Mouse (Mus musculus) gastrocnemius, postnatal 25 days (tissue): ENCODE results near the gene Rab26. TPM values are rescaled to one million over a fixed set of nuclear protein-coding genes. Genes with fewer than 3 reads are reported as not detected.

Experiments used
- DNase-seq: peaks from one replicate; pipeline ENCODE4 v3.0.0; 2022
- long read RNA-seq, 2 experiments: library from polyadenylated mRNA; stranded (forward); transcript quantifications; one replicate each; pipeline ENCODE4 v2.0.0; 2021
- total RNA-seq, 2 experiments: library from RNA; stranded (reverse); gene quantifications; 1 replicate in 1 of 2; 2 replicates in 1 of 2; pipeline ENCODE4 v1.2.3; 2021

Gene Rab26
- total RNA-seq, result under 1 TPM in 1 of 2 experiments, not detected in 1; 0.23 TPM
- long read RNA-seq, experiment 1, result 0 reads
- long read RNA-seq, experiment 2, result 0 reads

- DNase-seq, result no peak
These were observed at the start of gene Rab26 for GRCm38 (mm10) chr17:24534160-24534718. Gene Rab26, minus strand, starts transcription at chr17:24534210.

GRCm38 (mm10) chr17:24580287-24580686, 46.3 kb upstream of the Rab26 start:
- no peak for DNase-seq

GRCm38 (mm10) chr17:24579532-24579931, 45.5 kb upstream of the Rab26 start:
- DNase-seq, result no peak

- no peak for DNase-seq
These were observed 39.8 kb upstream of the Rab26 start for GRCm38 (mm10) chr17:24573811-24574210.

- no peak for DNase-seq
These were observed 38.7 kb upstream of the Rab26 start for GRCm38 (mm10) chr17:24572651-24573245.

- DNase-seq, result no peak
These were observed 35.8 kb upstream of the Rab26 start for GRCm38 (mm10) chr17:24569837-24570236.

- no peak for DNase-seq
These were observed 33.2 kb upstream of the Rab26 start for GRCm38 (mm10) chr17:24567034-24567779.

GRCm38 (mm10) chr17:24565792-24566191, 31.8 kb upstream of the Rab26 start:
- no peak for DNase-seq

GRCm38 (mm10) chr17:24565092-24565491, 31.1 kb upstream of the Rab26 start:
- DNase-seq, result no peak

GRCm38 (mm10) chr17:24564422-24564821, 30.4 kb upstream of the Rab26 start:
- no peak for DNase-seq

- DNase-seq, result no peak
These were observed 29.6 kb upstream of the Rab26 start for GRCm38 (mm10) chr17:24563638-24564037.

GRCm38 (mm10) chr17:24561592-24561991, 27.6 kb upstream of the Rab26 start:
- no peak for DNase-seq

GRCm38 (mm10) chr17:24560301-24561028, 26.5 kb upstream of the Rab26 start:
- DNase-seq, result no peak

- DNase-seq, result peak; percentile 79
These were observed 25.1 kb upstream of the Rab26 start for GRCm38 (mm10) chr17:24559146-24559545.

- DNase-seq, result no peak
These were observed 24.6 kb upstream of the Rab26 start for GRCm38 (mm10) chr17:24558600-24559099.

- DNase-seq, result peak; percentile 87
These were observed 23.1 kb upstream of the Rab26 start for GRCm38 (mm10) chr17:24557091-24557490.

GRCm38 (mm10) chr17:24551050-24551444, 17.0 kb upstream of the Rab26 start:
- DNase-seq, result no peak

- DNase-seq, result peak; percentile 87
These were observed 16.5 kb upstream of the Rab26 start for GRCm38 (mm10) chr17:24550416-24551049.

GRCm38 (mm10) chr17:24549618-24550415, 15.8 kb upstream of the Rab26 start, which contains the start of gene Pkd1:
Gene Pkd1, plus strand, starts transcription at chr17:24549834.
- DNase-seq, result peak; percentile 100

- no peak for DNase-seq
These were observed 15.1 kb upstream of the Rab26 start for GRCm38 (mm10) chr17:24548921-24549617.
